Mouse (Mus musculus) NIH3T3 (cell line): Measurements from ENCODE around the gene Nup43.

ENCODE experiments used
- DNase-seq: peaks from one replicate; pipeline ENCODE4 v3.0.0-alpha.2; 2012; ENCODE audit warnings: low read depth

The Nup43 gene

GRCm38 (mm10) chr10:7682249-7682648 lies 14.9 kb downstream of the Nup43 start:
- DNase-seq: no peak

GRCm38 (mm10) chr10:7686902-7687301 lies 19.6 kb downstream of the Nup43 start:
- no peak for DNase-seq

GRCm38 (mm10) chr10:7695286-7695685 lies 28.0 kb downstream of the Nup43 start:
- peak; percentile 47 for DNase-seq

- no peak for DNase-seq
These were observed 32.8 kb downstream of the Nup43 start for GRCm38 (mm10) chr10:7700120-7700519.

GRCm38 (mm10) chr10:7702586-7702985 lies 35.3 kb downstream of the Nup43 start:
- DNase-seq: no peak

- DNase-seq: no peak
These were observed 42.8 kb downstream of the Nup43 start for GRCm38 (mm10) chr10:7710121-7710520.

- no peak for DNase-seq
These were observed 45.2 kb downstream of the Nup43 start for GRCm38 (mm10) chr10:7712506-7712905.

- DNase-seq: no peak
These were observed 47.8 kb downstream of the Nup43 start for GRCm38 (mm10) chr10:7715056-7715455.

GRCm38 (mm10) chr10:7725751-7726500 lies 58.6 kb downstream of the Nup43 start, which contains the start of gene Katna1:
Katna1 (plus strand) TSS chr10:7726000.
- peak; percentile 99 for DNase-seq

- peak; percentile 13 for DNase-seq
These were observed 59.2 kb downstream of the Nup43 start for GRCm38 (mm10) chr10:7726501-7726812.

- DNase-seq: peak; percentile 27
These were observed 59.7 kb downstream of the Nup43 start for GRCm38 (mm10) chr10:7727011-7727410.
